Mouse (Mus musculus): ENCODE results near the gene Homer2. TPM values are rescaled to one million over a fixed set of nuclear protein-coding genes. Genes with fewer than 3 reads are reported as not detected.
A peak's percentile ranks its signal among the peaks of the same experiment; 100 is the strongest.

Gene Homer2
- total and polyA plus RNA-seq, 3 experiments = 0.75 to 6.7 (median 3.6) TPM

DNA sequence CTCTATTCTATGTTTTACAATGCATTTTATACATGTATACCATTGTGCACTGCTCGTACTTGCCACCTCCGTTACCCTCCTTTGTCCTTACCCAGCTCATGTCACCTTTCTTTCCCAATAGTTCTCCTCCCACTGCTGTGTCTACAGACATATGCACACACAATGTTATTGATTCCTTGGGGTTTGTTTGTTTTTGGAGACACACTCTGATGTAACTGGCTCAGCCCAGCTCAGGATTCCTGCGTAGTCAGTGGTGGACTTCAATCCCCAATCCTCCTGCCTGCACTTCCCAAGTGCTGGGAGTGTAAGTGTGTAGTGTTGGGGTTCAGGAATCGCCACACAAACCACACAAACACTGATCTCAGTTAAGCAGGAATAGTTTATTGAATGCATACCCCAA lies 120.1 kb downstream of the Homer2 start:
- no peak for DNase-seq

DNA sequence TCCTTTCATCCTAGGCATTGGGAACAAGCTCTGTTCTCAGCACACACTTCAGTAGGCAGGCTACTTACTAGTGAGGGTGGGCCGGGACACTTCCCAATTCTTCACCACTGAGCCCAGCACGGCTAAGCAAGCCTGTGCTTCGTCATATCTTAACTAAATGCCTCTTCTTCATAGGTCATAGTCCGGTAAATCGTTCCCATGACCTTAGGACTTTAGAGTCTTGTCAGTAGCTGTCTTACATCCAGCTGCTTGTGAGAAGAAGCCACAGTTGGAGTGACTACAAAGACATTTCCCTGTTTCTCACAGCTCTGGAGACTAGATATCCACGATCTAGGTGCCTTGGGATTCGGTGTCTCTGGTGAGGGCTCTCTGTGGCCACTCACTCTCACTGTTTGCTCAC lies 122.0 kb downstream of the Homer2 start:
- DNase-seq = no peak

DNA sequence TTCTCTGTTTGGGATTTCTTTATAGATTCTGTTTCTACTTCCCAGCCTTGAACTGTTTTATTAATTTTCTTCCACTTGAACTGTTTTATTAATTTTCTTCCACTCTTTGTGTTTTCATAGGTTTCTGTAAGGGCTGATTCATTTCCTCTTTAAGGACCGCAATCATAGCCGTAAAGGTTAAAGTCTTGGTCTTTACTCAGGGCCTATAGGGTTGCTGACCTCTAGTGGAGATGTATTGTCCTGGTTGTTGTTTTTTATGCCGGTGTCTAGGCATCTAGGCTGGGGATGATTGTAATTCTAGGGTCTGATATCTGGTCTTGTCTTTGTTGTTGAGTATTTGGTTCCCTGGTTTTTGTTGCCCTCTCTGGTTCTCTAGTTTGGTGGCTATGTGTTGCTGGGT lies 123.8 kb downstream of the Homer2 start:
- no peak for DNase-seq

DNA sequence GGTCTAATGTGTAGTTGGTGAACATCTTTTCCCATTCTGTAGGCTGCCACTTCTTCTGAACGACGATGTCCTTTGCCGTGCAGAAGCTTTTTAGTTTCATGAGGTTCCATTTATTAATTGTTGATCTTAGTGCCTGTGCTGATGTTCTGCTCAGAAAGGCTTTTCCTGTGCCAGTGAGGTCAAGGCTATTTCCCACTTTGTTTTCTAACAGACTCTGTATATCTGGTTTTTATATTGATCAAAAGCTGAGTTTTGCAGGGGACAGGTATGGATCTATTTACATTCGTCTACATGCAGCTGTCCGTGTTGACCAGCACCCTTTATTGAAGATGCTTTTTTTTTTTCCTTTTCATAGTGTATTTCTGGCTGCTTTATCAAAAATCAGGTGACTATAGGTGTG lies 128.0 kb downstream of the Homer2 start:
- no peak for DNase-seq

DNA sequence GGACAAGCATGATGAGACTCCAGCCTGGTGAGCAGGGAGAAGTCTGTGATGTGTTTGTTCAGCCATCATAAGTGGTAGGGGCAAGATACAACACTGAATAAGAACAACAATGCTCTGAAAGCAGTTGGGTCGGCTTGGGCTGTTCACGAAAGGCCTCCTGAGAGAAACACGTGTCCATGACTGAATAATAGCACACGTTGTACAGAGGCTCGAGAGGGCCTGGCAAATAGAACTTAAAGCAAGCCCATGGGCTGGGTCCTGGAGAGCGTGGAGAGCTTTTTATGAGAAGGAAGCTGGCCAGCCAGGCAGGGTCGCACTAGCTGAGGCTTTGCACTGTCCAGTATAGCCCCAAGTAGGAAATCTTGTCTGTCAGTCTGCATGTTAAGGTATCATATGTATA lies 128.9 kb downstream of the Homer2 start:
- no peak for DNase-seq

DNA sequence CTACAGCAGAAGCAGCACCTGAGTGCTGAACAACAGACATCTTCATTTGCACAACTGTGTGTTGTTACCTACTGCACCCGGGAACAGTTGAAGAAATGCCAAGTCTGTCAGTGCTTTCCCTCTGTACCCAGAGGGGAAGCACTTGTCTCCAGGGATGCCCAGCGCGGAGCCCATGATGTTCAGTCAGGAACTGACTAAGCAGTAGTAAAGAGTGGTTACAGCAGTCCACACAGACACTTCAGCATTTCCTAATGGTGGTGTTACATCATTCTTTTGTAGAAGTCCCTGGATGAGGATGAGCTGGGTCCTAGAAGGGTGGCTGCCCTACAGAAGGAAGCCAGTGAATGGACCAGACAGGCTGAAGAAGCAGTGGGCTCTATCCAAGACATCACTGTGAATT lies 129.5 kb downstream of the Homer2 start:
- DNase-seq = no peak

DNA sequence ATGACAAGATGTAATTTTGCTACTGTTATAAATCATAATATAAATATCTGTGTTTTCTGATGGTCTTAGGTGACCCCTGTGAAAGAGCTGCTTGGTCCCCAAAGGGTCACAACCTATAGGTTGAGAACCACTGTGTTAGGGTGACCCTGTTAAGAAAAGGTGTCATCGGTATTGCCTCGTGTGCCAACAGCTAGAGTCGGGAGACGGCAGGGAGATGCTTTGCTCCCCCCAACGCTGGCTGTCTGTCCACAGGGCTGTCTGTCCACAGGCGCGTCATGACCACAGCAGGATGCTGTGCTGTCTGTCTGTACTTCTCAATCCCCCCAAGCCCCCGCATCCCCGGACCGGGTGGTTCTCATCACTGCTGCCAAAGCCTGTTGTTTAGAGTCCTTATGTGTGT lies 131.7 kb downstream of the Homer2 start:
- DNase-seq = no peak

DNA sequence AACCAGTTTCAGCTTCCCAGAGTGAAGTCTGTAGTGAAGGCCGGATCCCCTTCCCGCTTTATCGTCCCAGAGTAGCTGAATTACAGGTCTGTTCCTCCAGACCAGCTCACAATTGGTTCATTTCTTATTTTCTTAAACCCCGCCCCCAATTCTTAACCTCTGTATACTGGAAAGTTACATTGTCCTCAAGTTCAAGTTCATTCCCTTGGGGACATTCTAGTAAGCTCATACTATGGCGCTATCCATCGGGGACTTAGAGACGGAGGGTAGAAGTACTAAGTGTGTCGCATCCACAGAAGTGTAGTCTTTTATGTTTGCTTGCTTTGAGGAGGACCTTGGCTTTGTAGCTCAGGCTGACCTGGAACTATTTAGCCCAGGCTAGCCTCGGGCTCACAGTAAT lies 133.5 kb downstream of the Homer2 start:
- DNase-seq = no peak

DNA sequence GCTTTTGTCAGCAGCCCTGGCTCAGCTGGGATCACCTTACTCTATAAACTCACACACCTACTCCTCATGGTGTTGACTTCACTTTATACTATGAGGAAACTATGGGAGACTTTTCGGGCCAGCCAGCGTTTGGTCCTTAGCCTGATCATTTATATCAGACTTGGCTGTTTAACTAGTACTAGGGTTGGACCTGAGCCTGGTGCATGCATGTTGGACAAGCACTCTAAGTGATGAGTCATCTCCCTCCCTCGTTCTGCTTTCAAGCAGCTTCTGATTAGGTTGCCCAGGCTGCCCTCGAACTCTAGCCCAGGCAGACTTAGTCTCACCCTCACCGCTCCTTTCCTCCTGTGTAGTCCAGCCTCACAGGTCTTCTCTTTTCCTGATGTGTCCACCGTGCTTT lies 133.9 kb downstream of the Homer2 start:
- DNase-seq = peak; percentile 77

DNA sequence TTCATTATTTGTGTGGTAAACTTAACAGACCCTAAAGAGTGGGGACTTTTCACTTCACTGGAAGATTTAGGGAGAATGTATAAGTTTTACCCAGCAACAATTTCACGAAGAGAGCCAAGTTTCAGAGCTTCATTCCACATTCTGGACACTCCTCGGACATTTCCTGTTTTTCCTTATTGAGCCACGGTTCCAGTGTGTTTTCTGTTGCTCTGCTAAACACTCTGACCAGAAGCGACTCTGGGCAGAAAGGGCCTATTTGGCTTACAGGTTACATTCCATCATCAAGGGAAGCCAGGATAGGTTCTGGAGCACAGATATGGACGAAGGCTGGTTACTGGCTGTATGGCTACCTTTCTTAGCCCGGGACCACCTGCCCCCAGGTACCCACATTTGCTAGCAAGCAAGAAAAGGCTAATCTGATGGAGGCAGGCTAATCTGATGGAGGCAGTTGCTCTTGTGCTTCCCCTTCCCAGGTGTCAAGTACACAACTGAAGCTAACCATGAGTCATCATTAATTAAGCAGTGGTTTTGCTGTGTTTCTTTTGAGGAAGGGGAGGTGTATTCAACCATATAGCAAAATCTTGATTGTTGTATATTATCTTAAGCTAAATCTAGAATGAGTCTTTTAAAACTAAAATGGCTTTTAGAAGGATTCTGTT lies 134.6 kb downstream of the Homer2 start:
- peak; percentile 10 for DNase-seq

DNA sequence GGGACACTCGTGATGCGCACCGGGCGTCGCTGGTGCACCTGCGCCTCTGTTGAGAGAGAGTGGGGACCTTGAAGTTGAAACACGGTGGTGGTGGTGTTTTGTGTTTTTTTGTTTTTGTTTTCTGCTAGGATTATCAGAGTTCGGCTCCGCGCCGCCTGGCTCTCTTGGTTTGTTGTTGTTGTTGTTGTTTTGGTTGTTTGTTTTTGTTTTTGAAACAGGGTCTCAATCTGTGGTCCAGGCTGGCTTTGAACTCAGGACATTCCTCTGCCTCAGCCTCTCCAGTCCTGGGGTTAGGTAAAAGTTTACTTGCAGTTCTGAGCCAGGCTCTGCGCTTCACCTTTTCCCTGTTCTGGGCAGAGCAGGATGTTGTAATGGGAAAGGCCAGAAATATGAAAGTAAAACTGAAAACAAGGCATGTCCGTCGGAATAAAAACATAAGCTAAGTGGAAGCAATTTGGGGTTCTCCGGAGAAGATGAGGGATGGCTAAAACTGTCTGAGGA lies 135.3 kb downstream of the Homer2 start:
- peak; percentile 33 for DNase-seq

DNA sequence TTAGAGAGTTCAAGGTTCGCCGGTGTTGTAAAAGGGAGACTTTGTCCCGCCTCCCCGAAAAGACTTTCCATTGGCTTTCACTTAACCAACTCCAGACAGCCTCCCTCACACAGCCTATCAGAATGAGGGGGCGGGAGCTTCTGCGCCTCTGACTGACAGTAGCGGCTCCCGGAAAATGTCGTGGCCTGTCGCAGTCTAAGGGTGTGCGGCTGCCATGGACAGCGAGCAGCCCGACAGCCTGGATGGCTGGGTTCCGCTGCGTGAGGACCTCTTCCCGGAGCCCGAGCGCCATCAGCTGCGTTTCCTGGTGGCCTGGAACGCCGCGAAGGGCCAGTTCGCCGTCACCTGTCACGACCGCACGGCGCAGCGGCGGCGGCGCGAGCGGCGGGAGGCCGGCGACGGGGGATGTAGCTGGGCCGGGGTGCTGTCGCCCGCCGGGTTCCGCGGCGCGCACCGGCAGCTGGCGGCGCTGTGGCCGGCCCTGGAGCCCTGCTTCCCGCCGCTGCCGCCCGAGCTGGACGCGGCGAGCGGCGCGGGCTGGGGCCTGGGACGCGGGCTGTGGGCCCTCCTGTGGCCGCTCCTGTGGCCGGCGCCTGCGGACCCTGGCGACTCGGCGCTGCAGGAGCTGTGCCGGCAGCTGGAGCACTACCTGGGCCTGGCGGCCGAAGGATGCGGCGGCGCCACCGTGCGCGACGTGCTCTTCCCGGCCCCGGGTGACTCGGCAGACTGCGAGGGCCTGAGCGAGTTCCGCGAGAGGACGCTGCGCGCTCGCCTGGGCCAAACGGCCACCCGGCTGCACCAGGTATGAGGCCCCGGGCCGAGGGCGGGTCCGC lies 136.0 kb downstream of the Homer2 start, which contains the start of gene Whamm:
Gene Whamm, plus strand, starts transcription at position 159 of the 833 bp plus-strand sequence.
- DNase-seq = peak; percentile 96

DNA sequence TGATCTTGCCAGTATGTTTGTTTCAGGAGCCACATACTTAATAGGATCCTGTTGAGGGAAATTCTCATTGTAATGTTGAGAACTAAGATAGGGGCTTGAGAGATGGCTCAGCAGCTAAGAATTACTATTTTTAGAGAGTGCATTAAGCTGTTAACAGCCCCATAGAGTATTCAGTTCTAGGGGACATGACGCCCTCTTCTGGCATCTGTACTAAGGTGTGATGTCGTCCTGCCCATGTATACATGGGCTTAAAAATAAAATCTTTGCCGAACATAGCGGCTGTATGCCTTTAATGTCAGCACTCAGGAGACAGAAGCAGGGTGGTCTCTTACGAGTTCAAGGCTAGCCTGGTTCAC lies 136.6 kb downstream of the Homer2 start:
- DNase-seq = no peak

DNA sequence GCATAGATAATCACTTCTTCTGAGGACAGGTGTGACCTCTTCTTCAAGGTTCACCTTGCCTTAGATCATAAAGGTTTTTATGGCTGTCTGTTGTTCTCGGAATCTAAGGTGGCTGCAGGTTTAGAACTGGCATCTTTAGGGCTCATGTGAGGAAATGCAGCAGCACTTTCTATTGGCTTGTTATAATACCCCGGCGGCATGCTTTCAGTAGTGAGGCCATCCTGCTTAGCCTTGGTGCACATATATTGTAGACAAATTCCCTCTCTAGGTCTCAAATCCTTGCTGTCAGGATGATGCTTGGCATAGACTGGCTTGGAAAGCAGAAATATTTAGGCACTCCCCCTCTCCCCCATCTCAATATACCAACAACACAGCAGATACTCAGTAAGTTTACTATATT lies 137.1 kb downstream of the Homer2 start:
- no peak for DNase-seq

DNA sequence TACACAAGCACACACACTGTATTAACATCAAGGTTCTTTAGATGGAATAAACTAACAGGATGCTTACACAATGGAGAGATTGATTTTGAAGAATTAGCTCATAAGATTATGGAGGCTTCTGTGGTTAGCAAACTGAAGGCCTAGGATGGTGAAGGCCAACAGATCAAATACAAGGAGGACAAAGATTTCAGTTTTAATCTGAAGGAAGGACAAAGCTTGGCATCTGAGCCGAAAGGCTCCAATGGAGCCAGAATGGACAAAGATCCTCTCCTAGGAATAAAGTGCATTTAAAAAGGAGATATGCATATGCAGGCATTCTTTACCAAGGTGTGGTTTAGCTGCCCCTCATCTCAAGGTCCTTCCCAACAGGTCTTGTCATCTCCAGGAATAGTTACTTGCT lies 137.5 kb downstream of the Homer2 start:
- DNase-seq = no peak

DNA sequence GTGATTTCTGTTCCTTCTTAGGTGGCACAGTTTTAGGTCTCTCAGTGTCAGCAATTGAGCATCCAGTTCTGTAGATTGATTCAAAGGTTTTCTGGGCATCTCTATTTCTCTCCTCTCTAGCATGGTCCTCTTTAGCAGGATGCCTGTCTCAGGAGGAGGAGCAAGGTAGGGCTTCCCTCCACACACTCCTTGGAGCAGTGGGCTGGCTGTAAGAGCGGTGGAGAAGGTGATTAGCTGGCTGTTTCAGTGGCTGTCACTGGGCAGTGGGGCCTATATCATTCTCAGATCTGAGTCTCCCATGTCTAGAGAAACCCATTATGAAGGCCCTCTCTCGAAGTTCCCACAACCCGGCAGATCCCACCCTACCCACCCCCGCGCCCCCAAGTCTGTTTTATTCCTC lies 139.9 kb downstream of the Homer2 start:
- no peak for DNase-seq

DNA sequence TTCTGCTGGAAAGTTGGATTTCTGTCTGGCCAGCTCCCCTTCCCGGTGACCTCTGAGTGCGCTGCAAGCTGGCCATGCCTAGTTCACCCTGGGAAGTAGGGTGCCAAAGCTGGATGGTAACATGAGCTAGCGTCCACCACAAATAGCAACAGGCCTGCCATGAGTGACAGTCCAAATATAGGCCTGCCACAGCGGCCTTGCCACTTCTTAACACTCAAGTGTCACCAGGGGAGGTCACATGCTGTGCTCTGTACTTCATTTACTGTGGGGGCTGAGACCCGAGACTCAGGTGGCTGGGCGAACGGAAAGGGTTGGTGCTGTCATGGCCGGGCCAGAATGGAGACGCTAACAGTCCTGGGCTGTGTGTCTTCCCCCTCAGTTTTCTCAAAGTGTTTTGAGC lies 140.4 kb downstream of the Homer2 start, which contains the start of gene Fsd2:
Gene Fsd2, minus strand, starts transcription at position 53 of the 400 bp plus-strand sequence.
- no peak for DNase-seq

DNA sequence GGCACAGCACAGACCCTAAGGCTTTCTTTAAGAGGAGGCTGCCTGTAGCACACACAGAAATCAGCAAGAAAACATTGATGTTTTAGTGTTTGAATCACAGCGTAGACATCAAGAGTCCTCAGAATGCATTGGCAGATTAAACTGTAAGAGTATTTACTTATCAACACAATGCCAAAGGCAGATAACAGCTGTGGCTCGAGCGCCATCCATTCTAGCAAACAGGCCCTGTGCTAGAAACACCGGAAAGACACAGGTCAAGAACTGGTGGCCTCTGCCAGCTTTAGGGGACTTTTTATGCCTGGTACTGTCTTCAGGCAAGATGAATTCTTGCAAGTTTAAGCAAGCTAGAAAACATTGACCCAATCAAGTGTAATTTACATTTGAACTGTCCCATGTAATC lies 141.0 kb downstream of the Homer2 start:
- no peak for DNase-seq

DNA sequence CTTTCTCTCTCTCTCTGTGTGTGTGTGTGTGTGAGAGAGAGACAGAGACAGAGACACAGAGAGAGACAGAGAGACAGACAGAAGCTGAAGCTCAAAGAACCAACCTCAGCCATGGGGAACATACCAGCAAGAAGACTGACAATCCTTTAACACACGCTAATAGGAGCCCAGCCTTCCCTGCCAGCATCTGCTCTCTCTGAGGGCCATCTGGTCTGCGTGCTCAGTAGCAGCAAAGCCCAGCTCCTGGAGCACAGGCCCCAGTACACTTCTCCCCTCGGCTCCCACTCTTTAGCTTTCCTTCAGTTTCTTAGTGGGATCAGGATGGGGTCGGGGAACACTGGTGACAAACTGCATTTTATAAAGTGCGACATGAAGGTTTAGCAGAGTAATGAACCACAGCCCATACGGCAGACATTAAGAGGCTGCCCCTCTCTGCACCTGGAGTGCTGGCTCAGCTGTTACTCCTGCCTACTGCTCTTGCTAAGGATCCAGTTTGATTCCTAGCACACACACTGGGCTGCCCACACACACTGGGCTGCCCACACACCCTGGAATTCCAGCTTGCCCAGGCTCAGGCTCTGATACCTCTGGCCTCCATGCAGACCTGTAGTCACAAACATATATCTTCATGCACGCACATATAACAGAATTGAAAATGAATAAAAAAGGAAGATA lies 141.8 kb downstream of the Homer2 start:
- no peak for DNase-seq

DNA sequence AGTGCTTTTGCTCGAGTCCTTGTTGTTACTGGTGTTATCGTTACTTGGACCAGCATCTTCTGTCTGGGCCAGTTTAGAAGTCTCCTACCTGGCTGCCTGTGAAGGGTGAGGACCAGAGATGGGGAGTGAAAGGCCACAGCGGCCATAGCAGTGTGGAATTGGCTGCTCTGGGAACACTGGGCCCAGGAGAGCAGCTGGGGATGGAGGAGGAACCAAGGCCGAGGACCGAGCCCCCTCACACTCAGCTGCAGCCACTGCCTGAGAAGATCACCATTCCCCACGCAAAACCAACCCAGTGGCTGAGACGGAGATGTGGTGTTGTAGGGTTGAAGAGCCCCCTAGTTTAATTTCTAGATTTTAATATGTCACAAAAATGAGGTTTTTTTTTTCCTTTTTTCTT lies 142.6 kb downstream of the Homer2 start:
- no peak for DNase-seq

DNA sequence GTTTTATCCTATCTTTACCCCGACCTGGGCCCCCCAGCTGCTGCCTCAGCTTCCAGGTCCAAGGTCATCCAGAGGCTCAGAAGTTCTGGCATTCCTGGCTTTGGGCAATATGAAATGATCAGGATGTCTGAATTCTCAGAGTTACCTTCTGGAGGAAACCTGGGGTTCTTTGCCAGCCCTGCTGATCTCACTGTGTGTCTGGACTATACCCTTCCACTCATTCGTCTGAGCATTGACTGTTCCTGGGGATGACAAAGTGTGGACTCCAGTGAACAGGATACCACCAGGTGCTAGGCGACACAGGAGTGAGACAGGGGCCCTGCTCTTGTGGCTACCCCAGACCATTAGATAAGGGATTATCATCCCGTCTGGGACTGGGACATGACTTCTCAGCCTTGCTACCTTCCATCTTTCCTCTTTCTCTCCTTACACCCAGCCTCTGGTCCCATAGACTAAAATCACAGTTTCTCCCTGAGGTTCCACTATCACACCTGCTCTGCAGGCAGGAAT lies 143.8 kb downstream of the Homer2 start:
- DNase-seq = no peak

DNA sequence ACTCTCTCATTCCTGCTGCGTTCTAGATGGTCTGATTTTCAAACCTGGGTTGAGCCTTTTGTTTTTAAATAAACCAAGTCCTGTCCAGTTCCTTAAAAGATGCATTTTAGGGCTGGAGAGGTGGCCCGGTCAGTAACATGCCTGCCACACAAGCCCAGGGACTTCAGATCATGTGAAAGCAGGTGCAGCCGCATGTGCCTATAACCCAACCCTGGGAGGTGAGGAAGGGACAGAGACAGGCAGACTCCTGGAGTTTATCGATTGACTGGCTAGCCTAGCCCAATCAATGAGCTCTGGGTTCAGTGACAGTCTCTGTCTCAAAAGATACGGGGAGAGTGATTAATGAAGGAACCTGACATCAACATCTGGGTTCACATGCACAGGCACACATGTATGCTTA lies 146.1 kb downstream of the Homer2 start:
- DNase-seq = no peak

All from adrenal gland, adult 2 months (tissue).